Mouse (Mus musculus) cerebellum, adult 8-10 months (tissue): ENCODE measurements around the gene Ciita.

ENCODE experiments used
- DNase-seq: peaks from one replicate; pipeline ENCODE4 v3.0.0; 2022

Ciita gene

DNA sequence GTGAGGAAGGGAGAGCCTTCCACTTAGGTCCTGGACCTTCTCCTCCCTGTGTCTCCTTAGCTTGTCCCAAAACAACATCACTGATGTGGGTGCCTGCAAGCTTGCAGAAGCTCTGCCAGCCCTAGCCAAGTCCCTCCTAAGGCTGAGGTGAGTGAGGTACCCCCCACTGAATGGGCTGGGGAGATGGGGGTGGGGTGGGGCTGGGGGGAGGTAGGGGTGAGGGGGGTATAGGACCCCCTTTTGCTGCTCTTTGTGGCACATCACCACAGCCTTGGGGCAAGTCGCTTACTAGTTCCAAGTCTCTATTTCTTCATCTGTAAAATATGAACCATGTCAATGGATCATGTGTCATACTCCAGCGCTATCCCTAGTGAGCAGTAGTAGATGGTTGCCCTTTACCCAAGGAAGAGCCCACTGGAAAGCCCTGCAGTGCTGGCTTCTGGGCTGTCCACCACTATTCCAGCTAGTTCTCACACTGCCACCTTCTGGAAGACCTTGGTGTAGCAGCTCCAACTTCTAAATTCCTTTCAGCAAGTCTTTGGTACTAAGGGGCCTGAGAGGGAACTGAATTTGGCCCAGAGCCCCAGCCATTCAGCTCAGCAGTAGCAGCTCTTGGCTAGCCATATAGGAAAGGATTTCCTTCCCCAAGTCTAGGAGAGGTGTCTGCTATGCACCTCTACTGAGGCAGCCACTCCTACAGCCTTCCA, 41.2 kb downstream of the Ciita start:
- DNase-seq: peak; percentile 81

DNA sequence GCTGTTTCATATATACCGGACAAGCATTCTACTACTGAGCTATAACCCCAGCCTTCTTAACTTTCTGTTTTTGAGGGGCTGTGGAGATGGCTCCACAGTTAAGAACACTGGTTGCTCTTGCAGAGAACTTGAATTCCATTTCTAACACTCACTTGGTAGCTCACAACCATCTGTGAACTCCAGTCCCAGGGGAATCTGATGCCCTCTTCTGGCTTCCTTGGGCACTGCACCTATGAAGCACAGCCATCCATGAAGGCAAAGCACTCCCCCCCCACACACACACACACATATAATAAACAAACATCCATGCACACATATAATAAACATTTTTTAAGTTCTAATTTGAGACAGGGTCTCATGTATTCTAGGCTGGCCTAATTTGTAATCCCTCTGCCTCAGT, 43.0 kb downstream of the Ciita start:
- peak; percentile 61 for DNase-seq

GRCm38 (mm10) chr16:10523650-10524049, 43.8 kb downstream of the Ciita start:
- DNase-seq: no peak

- DNase-seq: no peak
These were observed 45.2 kb downstream of the Ciita start for GRCm38 (mm10) chr16:10524866-10525609.

DNA sequence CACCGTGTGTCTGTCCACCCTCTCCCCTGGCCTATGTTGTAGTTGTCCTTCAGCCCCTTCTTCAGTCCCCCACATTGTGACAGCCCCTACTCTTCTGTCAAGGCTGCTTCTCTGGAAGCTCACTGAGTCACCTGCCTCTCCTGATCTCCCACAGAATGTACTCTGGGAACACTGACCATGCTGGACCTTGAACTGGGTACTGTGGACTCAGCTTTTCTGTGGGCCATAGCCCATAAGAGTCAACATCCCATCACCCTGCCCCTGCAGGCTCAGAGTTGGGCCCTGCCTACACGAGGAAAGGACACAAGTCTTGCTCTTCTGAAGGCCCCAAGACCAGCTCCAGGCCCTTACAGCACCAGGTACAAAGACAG, 45.7 kb downstream of the Ciita start:
- DNase-seq: no peak

DNA sequence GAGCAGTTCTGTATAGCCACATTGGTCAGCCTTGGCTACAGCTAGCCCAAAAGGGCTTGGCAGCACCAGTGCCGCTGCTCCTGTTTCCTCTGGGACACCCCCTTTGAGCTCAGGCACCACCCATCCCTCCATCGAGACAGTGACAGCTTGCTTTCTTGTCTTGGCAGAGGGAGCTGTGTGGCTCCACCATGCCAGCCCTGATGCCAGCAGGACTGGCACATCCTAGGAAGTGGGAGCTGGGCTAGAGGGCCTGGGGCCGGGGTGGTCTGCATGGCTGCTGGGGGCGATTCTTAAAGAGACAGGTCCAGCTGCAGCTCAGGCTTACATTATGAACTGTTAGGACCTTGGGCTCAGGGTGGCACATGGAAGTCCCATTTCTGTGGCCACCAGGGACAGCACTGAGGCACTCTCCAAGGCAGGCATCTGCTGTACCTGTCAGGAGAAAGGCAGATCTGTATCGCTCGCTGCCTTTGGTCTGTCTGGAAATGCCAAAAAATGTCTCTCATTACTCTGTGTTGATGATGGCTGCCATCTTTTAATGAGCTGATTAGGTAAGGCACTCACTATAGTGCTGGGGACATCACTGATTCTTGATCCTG, 47.3 kb downstream of the Ciita start:
- no peak for DNase-seq

DNA sequence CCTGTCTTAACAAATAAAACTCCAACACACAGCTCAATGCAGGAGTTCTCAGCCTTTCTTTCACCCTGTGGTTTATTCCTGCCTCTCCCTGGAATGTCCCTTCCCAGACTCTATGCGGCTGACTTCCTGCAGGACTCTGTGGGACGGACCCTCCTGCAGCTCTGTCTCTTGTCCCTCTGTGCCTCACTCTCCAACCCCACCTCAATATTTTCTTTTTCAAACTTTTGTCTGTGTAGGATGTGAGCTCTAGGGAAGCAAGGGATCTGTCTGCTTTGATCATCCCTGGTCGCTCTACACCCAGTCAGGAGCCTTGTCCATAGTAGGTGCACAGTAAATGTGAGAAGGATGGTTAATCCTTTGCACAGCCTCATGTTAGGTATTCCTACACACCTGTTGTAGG, 48.5 kb downstream of the Ciita start:
- DNase-seq: no peak

- DNase-seq: no peak
These were observed 50.3 kb downstream of the Ciita start for GRCm38 (mm10) chr16:10530179-10530578.

- no peak for DNase-seq
These were observed 53.9 kb downstream of the Ciita start for GRCm38 (mm10) chr16:10533781-10534180.

- DNase-seq: peak; percentile 52
These were observed 54.7 kb downstream of the Ciita start for GRCm38 (mm10) chr16:10534567-10534966.

GRCm38 (mm10) chr16:10536323-10536722, 56.5 kb downstream of the Ciita start:
- DNase-seq: no peak

GRCm38 (mm10) chr16:10536961-10537360, 57.1 kb downstream of the Ciita start:
- DNase-seq: no peak

DNA sequence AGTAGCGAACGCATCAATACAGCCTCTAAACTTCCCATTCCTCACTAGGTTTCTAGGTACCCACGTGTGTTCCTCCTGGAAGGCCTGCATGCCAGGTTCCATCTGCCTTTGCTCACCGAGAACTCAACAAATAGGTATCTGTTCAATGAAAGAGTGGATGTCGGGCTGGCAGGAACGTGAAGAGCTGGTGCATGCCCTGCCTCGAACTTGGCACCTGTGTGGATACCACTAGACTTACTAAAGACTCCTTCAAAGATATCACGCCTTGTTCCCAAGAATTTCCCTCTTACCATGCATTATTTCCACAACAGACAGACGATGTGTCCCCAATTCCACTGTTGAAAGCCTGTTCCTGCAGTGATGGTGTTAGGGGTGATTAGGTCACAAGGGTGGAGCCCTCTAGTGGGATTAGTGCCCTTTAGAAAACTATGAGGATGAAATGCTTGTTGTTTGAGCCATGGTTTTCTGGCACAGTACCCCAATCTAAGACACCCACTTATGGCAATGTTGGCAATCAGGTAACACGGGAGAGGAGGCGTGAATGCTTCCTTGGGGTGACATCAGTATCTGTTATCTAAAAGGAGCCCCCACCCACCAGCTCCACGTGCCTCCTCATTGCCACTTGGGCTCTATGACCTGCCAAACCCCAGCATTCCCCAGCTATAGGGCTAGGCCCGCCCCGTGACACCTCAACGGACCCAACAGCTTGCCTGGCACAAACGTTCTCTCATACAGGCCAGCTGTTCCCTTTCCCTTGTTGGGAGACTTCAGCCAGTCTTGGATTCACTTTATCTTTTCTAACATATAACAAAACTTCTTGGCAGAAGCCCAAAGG, 61.1 kb downstream of the Ciita start:
- DNase-seq: no peak

DNA sequence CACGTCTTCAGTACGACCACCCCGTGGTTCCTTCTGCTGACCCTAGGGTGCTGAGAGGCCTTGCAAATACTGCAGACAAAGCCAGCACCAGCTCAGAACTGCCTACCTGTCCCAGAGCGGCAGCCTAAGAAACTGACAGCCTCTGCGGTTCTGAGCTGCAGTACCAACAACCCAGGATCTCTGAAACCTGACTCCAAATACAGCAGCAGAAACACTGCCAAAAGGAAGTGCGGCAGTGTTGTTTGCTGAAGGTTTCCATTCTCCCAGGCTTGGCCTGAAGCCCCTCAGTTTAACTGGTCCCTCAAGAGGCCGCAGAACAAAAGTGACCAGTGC, 61.7 kb downstream of the Ciita start:
- DNase-seq: peak; percentile 45

GRCm38 (mm10) chr16:10542266-10542665, 62.4 kb downstream of the Ciita start:
- DNase-seq: peak; percentile 51

- peak; percentile 94 for DNase-seq
These were observed 63.0 kb downstream of the Ciita start, which contains the start of gene Dexi for GRCm38 (mm10) chr16:10542698-10543365. Gene Dexi (minus strand): TSS chr16:10543054.

- peak; percentile 95 for DNase-seq
These were observed 65.2 kb downstream of the Ciita start, which contains the start of gene Clec16a for GRCm38 (mm10) chr16:10544995-10545622. Gene Clec16a (plus strand): TSS chr16:10545339.

DNA sequence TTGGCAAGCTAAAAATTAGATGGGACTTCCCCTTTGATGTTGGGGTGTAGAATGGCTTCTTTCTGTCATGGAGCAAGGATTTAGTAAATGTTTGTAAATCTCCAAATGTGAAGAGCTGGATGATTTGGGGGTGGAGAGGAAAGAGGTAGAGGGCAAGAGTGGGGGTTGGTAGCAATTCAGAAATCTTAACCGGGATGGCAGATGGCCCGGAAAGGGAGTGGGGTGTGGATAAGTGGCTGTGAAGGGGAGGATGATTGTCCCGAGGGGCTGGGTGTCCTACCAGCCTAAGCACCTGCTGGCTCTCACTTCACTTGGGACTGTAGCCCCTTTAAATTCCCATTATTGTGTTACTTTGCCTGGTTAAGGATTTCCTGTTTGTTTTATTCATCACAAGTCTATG, 67.0 kb downstream of the Ciita start:
- DNase-seq: no peak

DNA sequence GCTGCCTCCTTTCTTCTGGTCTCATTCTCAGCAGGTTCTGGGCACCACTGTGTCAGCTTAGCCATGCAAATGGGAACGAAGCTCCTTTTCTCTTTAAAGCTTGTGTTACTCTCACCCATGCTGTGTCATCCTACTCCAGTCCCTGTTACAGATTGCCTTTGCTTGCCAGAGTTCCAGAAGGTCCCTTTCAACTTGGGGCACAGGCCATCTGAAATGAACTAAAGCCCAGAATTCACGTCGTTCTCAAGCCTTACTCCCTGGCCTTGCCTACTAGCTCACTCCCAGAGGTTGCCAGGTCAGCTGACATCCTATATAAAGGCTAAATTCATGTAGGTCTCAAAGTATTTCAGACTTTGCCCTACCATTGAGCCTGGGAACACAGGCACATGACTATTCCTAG, 69.1 kb downstream of the Ciita start:
- DNase-seq: no peak

DNA sequence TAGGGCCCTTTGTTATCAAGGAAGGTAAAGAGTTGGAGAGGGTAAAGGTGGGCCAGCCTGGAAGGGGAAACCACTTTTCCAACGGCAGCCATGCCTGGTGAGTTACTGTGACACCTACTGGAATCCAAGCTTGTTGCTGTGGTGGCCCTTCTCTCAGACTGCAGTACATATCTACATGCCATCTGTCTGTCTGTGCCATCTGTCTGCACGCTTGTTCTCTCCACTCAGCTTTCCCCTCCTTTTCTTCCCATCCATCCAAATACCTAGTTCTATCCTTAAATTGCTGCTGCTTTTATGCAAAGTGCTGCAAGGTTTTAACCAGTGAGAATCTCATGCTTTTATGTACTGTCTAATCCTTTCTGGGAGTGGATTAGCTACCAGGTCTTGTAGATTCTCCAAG, 69.7 kb downstream of the Ciita start:
- DNase-seq: no peak

GRCm38 (mm10) chr16:10551592-10551991, 71.7 kb downstream of the Ciita start:
- DNase-seq: no peak

DNA sequence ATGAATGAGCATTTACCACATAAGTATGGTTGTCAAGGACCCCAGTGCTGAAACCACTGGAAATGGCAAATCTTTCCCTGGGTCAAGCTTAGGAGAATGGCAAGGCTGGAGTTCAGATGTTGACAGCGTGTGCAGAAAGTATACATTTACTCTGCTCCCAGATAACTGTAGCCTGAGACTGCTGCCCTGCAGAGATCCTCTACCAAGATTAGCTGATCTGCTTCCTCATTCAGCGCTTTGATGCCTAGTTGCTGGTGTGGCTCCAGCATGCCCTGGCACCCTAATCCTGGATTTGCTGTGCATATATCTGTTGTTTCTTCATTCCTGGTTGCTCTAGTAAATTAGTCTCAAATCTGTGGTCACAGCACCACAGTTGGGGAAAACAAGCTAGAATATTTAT, 74.0 kb downstream of the Ciita start:
- no peak for DNase-seq
